Mouse (Mus musculus) left cerebral cortex, postnatal 25 days (tissue): Measurements from ENCODE around the gene Olfr724. TPM values are rescaled to one million over a fixed set of nuclear protein-coding genes. Genes with fewer than 3 reads are reported as not detected.
"Not testable (repeated sequence)": the region's sequence is repeated elsewhere in the genome, so short reads cannot be mapped to it uniquely, and the experiment has no call there.

Experiments
- DNase-seq, 2 experiments: peaks; one replicate each; pipeline ENCODE4 v3.0.0; 2022; ENCODE audit warnings: low spot score in 2 of 2, mixed read lengths in 1 of 2
- intact Hi-C: fragments of 180-260 bp; cut with DNase I; formaldehyde crosslinking; loops from one replicate; pipeline ENCODE4 v1.15.1; 2025
- total RNA-seq, 2 experiments: library from RNA; stranded (reverse); gene quantifications; 2 replicates each; pipeline ENCODE4 v1.2.3; 2021

The Olfr724 gene
- total RNA-seq = not detected

DNA sequence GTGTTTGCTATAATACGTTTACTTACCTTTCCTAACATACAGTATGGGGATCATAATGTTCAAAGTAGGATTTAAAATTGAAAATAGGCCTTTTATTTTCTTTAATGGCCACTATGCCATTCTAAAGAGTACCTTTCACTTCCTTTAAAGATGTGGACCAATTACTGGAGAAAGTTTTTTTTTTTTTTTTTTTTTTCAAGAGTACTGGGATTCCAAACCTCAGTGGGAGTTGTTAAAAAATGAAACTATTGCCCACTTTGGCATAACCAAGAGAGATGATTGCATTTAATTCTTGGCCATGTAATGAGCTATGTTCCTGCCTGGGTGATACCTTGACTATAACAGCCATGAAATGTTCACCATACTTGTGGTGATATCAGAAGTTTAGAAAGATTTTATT, at the start of gene Olfr724:
Gene Olfr724, minus strand, starts transcription at position 101 of the 400 bp plus-strand sequence.
- intact Hi-C loops, DNase-seq: not testable (repeated sequence)

DNA sequence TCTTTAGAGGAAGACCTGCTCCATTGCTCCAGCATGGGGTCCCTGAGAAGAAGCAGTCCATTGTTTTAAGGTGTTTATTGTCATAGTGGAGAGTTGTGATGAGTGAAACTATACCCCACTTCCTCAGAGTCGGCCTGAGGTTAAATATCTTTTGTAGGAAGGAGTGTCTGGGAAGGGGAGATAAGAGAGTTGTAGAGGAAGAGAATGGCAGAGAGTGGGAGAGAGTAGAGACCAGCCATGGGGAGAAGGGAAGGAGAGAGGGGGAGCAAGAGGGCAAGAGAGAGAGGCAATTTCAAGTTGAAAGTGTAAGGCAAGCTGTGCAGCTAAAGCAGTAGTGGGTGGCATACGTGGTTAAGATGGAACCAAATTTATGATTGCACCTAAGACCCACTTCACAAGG, 7.2 kb downstream of the Olfr724 start:
- no peak for DNase-seq
- intact Hi-C loops = no loop called here

DNA sequence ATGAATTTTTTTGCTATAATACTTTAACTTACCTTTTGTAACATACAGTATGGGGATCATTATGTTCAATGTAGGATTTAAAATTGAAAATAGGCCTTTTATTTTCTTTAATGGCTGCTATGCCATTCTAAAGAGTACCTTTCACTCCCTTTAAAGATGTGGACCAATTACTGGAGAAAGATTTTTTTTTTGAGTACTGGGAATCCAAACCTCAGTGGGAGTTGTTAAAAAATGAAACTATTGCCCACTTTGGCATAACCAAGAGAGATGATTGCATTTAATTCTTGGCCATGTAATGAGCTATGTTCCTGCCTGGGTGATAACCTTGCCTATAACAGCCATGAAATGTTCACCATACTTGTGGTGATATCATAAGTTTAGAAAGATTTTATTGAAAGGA, 31.4 kb downstream of the Olfr724 start, which contains the start of gene Olfr723:
Gene Olfr723, minus strand, starts transcription at position 101 of the 400 bp plus-strand sequence.
- intact Hi-C loops = loop anchor here (2.0 kb wide), 1 partner anchor 35 kb away; no protein-coding TSS in a partner anchor

More for the DNA sequence above, 31.4 kb downstream of the Olfr724 start, which contains the start of gene Olfr723:
- DNase-seq = not testable (repeated sequence)

Other genes with a start within 250 kb of the Olfr724 start
- 10 to 100 TPM; 22.9 to 25.6 TPM for gene Armh4, start 179.9 kb downstream of the Olfr724 start, total RNA-seq
- gene Olfr722, start 61.3 kb downstream of the Olfr724 start, total RNA-seq = not detected
- not detected for gene Olfr723, start 31.5 kb downstream of the Olfr724 start, total RNA-seq
- gene Olfr725, start 77.1 kb upstream of the Olfr724 start, total RNA-seq = not detected
- not detected for gene Olfr726, start 127.7 kb upstream of the Olfr724 start, total RNA-seq
- not detected for gene Olfr727, start 159.9 kb upstream of the Olfr724 start, total RNA-seq
- not detected for gene Olfr728, start 179.4 kb upstream of the Olfr724 start, total RNA-seq
- gene Olfr729, start 189.6 kb upstream of the Olfr724 start, total RNA-seq = not detected
- gene Olfr730, start 224.9 kb upstream of the Olfr724 start, total RNA-seq = not detected